Mouse (Mus musculus) limb, embryonic 15.5 days (tissue): ENCODE measurements around the gene Kmt2d. TPM values are rescaled to one million over a fixed set of nuclear protein-coding genes. Genes with fewer than 3 reads are reported as not detected.
"Not testable (repeated sequence)": the region's sequence is repeated elsewhere in the genome, so short reads cannot be mapped to it uniquely, and the experiment has no call there.

Source experiments
- ATAC-seq: fragments of 200-750 bp; cut with Nextera tagmentation; 2 replicates; pipeline ENCODE4 v1.8.0; 2017; ENCODE audit warnings: low read depth, moderate TSS enrichment; ENCODE audit not compliant: insufficient number of reproducible peaks, low FRiP score, low TSS enrichment
- H3K27ac ChIP-seq: fragments of 300-500 bp; sonication (generic); 2 replicates; pipeline ENCODE4 v1.5.1; 2015; ENCODE audit warnings: moderate library complexity, mild to moderate bottlenecking, inconsistent platforms
- H3K27me3 ChIP-seq: fragments of 300-500 bp; sonication (generic); 2 replicates; pipeline ENCODE4 v1.6.1; 2015; ENCODE audit warnings: inconsistent platforms
- H3K36me3 ChIP-seq: fragments of 300-500 bp; sonication (generic); 2 replicates; pipeline ENCODE4 v1.6.1; 2015; ENCODE audit warnings: inconsistent platforms
- H3K4me1 ChIP-seq: fragments of 300-500 bp; sonication (generic); 2 replicates; pipeline ENCODE4 v1.6.1; 2015; ENCODE audit warnings: inconsistent platforms
- H3K4me2 ChIP-seq: fragments of 300-500 bp; sonication (generic); 2 replicates; pipeline ENCODE4 v1.6.1; 2015; ENCODE audit warnings: mild to moderate bottlenecking, inconsistent platforms
- H3K4me3 ChIP-seq: fragments of 300-500 bp; sonication (generic); 2 replicates; pipeline ENCODE4 v1.5.1; 2015; ENCODE audit warnings: mild to moderate bottlenecking, inconsistent platforms
- H3K9ac ChIP-seq: fragments of 300-500 bp; sonication (generic); 2 replicates; pipeline ENCODE4 v1.6.1; 2015; ENCODE audit warnings: inconsistent platforms
- H3K9me3 ChIP-seq: fragments of 300-500 bp; sonication (generic); 2 replicates; pipeline ENCODE4 v1.6.1; 2016; ENCODE audit warnings: inconsistent platforms
- WGBS: fragments of 180-500 bp; shearing (Covaris S2); methylation state at CpG from one replicate; pipeline ENCODE4 v1.1.7; 2015; 5-methylcytosine and 5-hydroxymethylcytosine counted together
- polyA plus RNA-seq: library from polyadenylated mRNA; unstranded; fragments of >200 nt; fragmentation: Nextera tagmentation; extraction: Ambion mirVana; gene quantifications from 2 replicates; pipeline ENCODE4 v1.2.1, GENCODE M21; 2015

Kmt2d gene
- polyA plus RNA-seq, 1 experiment from 2014 or later: 13.7 TPM

DNA sequence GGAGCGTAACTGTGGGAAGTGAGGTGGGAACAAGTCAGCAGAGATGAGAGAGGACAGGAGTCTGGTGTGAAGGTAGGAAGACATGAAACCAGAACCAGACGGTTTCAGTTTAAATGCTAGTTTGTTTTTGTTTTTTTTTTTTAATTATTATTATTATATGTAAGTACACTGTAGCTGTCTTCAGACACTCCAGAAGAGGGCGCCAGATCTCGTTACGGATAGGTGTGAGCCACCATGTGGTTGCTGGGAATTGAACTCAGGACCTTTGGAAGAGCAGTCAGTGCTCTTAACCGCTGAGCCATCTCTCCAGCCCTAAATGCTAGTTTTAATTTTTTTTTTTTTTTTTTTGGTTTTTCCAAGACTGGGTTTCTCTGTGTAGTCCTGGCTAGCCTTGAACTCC is 60.8 kb downstream of the Kmt2d start:
- H3K36me3 ChIP-seq: peaks cover 42% of the 10 kb centered on the region
- ATAC-seq, H3K4me3 ChIP-seq, H3K4me2 ChIP-seq, H3K9me3 ChIP-seq, H3K27ac ChIP-seq, H3K9ac ChIP-seq: not testable (repeated sequence)
- peaks cover 33% of the 10 kb centered on the region for H3K4me1 ChIP-seq
- WGBS: 72% methylated on average over 6 of the region's 6 CpGs
- peaks cover 62% of the 10 kb centered on the region for H3K27me3 ChIP-seq

DNA sequence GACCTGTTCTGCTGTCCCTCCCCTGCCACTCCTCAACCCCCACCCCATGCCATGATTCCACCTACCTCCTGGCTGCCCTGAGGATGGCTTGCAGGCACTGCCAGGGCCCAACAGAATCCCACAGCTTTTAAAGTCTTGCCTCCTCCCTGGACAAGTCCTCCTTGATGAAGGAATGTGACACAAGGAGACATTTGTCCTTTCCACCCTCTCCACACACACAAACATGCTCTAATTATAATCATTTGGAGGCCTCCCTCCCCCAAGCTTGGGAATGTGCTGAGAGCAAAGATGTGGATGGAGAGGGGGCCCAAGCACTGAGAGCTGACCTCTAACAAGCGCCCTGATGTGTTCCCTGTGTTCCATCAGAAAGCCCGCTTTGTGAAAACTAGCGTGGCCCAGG is 61.6 kb downstream of the Kmt2d start, which contains the start of gene Ddn:
Gene Ddn (minus strand): TSS at position 101 of the 400 bp plus-strand sequence.
- H3K4me2 ChIP-seq: peak within 1 kb of the TSS; percentile 73

DNA sequence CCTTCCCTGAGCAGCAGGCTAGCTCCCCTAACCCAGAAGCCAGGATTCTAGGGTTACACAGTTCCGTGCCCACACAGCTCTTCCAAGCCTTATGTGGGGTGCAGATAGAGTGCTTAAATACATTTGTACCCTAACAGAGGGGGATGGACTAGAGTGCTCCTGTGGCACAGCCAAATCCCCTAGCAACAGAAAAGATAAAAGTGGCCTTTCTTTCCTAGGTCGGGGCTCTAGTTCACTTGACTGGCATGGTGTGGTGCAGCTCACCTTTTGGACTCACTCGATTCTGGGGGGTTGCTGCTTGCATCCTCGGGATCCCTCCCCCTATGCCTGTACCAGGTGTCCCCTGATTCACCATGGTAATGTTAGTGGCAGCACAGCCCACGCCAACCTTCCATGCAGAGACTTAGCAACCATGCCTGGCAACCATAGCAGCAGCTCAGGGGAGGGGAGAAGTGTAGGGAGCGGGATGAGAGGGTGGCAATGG is 62.3 kb downstream of the Kmt2d start:
- ATAC-seq: no peak
- peak overlapping the region; percentile 45; the same call in 1 of the 2 replicates for H3K4me3 ChIP-seq
- peaks cover 77% of the 10 kb centered on the region for H3K27me3 ChIP-seq
- H3K27ac ChIP-seq: no peak overlapping the region
- no peaks in the 10 kb centered on the region for H3K9me3 ChIP-seq
- peaks cover 30% of the 10 kb centered on the region for H3K36me3 ChIP-seq
- 9% methylated on average over 6 of the region's 6 CpGs for whole genome bisulfite sequencing
- peak overlapping the region; percentile 73; the same call in 1 of the 2 replicates for H3K4me2 ChIP-seq
- H3K4me1 ChIP-seq: peaks cover 42% of the 10 kb centered on the region
- H3K9ac ChIP-seq: no peak overlapping the region

More for the DNA sequence above, 61.6 kb downstream of the Kmt2d start, which contains the start of gene Ddn:
- Histone ChIP-seq H3K27me3 (peaks cover 70% of the 10 kb centered on the region), H3K9me3 (no peaks in the 10 kb centered on the region), H3K4me3 (peak within 1 kb of the TSS; percentile 45), H3K4me1 (peaks cover 40% of the 10 kb centered on the region), H3K36me3 (peaks cover 37% of the 10 kb centered on the region), H3K27ac (no peak within 1 kb of the TSS), H3K9ac (no peak within 1 kb of the TSS)
- ATAC-seq: no peak
- WGBS: 48% methylated on average over 3 of the region's 3 CpGs

DNA sequence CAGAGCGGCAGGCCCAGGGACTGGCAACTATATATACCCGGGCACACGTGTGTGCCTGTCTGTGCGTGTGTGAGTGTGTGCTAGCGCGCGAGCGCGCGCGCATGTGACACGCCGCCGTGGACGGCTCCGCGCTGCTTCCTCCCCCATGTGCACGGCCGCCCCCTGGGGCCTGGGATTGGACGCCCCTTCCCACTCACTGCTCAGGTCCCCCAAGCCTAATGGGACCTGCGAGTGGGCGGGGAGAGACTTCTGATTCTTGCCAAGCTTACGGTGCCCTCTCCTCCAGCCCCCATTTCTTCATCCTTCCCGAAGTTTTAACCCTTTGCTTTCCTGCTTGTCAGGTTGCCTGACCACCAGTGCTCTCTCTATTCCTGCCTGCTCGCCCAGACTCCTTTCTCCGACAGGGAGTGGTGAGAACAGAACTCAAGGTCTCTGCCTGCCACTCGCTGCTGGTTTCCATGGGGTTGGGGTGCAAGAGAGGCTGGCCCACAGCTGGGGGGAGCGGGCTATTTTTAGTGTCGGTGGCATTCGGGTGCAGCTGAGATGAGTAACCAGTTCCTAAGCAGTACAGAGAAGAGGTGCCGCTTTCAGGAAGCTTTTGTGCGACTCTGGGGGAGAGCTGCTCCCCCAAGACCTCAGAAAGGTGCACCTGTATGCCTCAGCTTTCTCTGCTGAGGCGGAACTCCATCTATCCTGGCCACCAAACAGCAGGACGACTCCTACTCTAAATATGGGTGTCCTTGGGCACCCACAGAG is 62.9 kb downstream of the Kmt2d start:
- 1% methylated on average over 30 of the region's 34 CpGs for WGBS
- Histone ChIP-seq H3K27ac (no peak overlapping the region), H3K9ac (no peak overlapping the region), H3K27me3 (peaks cover 83% of the 10 kb centered on the region), H3K4me2 (peak overlapping the region; percentile 73), H3K36me3 (peaks cover 24% of the 10 kb centered on the region), H3K9me3 (no peaks in the 10 kb centered on the region), H3K4me3 (peak overlapping the region; percentile 45), H3K4me1 (peaks cover 42% of the 10 kb centered on the region)
- no peak for ATAC-seq

DNA sequence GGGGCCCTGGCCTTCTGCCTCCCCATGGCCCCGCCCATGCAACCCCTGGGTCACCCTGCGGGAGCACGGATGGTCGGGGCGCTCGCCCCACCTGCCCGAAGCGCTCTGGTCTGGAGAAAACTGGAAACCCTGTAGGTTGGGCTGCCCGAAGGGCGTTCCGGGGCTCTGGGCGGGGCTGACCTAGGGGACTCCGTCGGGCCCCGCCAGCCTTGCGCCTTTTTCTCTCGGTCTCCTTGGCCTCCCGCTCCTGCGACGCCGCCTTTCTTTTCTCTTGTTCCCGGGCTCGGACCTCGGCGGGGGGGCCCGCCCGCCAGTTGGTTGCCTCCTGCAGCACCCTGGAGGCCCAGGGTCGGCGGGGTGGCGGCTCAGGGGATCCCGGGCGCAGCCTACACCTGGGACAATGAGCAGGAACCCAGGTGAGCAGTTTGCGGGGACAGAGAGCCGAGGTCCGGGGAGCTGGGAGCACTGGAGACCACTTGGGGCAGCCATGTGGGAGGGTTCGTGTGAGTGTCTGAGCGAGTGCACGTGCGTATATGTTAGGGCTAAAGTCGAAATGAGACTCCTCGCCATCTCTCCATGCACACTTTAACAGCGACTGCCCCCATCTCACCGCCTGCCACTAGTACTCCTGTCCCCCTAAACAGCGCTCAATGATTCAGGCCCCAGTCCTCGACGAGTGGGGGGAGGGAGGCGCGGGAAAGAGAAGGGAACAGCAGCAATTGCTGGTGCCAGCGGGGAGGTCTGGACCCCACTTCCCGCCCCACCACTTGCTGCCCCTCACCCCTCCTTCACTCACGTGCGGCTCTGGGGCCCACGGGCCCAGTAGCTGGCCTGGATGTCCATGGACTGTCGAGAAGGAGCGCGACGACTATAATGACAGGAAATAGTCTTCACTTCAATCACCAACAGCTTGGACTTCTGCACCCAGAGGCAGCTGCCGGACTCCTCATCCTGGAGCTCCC is 63.9 kb downstream of the Kmt2d start:
- H3K27me3 ChIP-seq: peaks cover 93% of the 10 kb centered on the region
- H3K4me2 ChIP-seq: peak overlapping the region; percentile 73
- peaks cover 15% of the 10 kb centered on the region; the same call in 1 of the 2 replicates for H3K36me3 ChIP-seq
- H3K4me3 ChIP-seq: peak overlapping the region; percentile 45
- no peaks in the 10 kb centered on the region for H3K9me3 ChIP-seq
- peak overlapping the region; percentile 20; the same call in 1 of the 2 replicates for H3K9ac ChIP-seq
- no peak overlapping the region for H3K27ac ChIP-seq
- under 1% methylated on average over 57 of the region's 58 CpGs for WGBS
- no peak for ATAC-seq
- H3K4me1 ChIP-seq: peaks cover 42% of the 10 kb centered on the region

DNA sequence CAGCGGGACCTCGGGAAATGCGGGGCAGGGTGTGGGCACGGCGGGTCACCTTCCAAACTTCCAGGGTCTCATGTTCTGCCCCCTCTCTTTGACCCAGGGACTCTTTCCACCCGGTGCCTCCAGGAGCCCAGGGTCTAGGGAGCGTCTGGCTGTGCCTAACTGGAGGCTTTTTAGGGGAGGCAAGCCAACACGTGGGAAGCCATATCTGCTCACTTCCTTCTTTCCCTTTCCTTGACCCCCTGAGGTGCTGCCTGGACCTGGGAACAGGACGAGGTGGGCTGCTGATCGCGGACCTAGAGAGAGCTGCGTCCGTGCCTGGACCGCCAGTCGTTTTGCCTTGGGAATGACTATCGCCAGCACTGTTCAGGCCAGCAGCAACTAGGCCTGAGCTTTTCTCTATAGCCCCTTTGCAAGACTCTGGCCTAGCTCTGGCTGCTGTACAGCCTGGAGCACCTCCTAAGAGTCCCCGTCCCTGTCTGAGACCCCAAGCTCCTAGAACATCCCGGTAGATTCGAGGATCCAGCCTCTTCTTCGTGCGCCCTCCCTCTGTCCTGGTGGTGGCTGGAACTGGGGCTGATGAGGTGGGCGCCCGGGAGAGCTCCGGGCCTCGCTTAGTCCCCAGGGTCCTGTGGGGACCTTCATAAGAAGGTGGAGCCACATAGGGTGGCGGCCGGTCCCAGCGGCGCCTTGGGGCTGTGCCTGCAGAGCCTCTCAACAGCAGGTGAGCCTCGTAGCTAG is 64.8 kb downstream of the Kmt2d start:
- WGBS: 15% methylated on average over 30 of the region's 30 CpGs
- peaks cover 100% of the 10 kb centered on the region for H3K27me3 ChIP-seq
- H3K4me1 ChIP-seq: peaks cover 42% of the 10 kb centered on the region
- H3K4me2 ChIP-seq: peak overlapping the region; percentile 89
- no peak overlapping the region for H3K9ac ChIP-seq
- ATAC-seq: no peak
- H3K4me3 ChIP-seq: peak overlapping the region; percentile 45
- H3K9me3 ChIP-seq: no peaks in the 10 kb centered on the region
- peaks cover 7% of the 10 kb centered on the region; the same call in 1 of the 2 replicates for H3K36me3 ChIP-seq
- no peak overlapping the region for H3K27ac ChIP-seq

DNA sequence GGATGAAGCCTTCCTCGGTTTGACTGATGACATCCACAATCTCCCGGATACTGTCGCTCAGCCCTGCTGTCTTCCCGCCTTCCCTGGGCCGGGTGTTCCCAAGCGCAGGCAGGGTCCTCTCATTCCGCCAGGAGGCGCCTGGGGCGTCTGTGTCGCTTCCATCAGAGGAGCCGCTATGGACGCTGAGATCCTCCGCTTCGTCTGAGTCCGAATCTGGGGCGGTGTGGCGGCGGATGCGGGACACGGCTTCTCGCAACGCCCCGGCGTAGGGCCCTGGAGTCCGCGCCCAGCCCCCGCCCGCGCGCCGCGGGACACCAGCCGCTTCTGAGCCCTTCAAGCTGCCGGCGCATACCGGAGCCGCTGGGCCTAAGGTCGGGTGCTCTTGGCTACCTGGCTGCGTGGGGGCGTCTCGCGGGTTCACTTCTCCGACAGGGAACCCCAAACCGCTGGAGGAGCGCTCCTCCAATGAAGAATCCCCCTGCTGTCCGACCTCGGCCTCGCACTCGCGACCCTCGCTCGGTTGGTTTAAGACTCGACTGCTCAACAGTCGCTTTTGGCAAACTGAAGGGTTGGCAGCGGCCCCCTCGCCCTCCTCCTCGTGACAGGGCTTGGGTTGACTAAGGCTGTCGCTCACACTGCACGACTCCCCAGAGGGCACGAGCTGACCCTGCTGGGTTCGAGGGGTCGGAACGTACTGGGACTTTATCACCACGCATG is 65.5 kb downstream of the Kmt2d start:
- Histone ChIP-seq H3K27me3 (peaks cover 100% of the 10 kb centered on the region), H3K27ac (no peak overlapping the region), H3K9me3 (no peaks in the 10 kb centered on the region), H3K4me3 (peak overlapping the region; percentile 45), H3K4me2 (peak overlapping the region; percentile 89), H3K4me1 (peaks cover 42% of the 10 kb centered on the region), H3K9ac (peak overlapping the region; percentile 31), H3K36me3 (no peaks in the 10 kb centered on the region)
- under 1% methylated on average over 64 of the region's 64 CpGs for WGBS
- ATAC-seq: no peak

DNA sequence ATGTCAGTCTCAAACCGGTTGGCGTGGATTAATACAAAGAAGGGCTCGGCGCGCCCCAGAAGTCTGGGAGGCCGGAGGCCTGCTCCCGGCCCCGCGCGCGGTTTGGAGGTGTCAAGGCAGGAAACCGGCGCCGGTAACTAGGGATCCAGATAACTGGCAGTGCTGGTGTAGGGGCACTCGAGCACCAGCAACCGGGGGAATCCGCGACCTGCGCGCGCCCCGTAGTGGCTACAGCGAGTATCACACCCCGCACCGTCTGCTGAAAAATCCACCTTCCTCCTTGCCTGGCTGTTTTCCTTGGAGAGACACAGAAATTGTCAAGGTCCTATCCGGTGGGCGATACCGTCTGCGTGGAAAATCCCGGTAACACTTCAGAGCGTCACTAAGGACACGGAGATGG is 67.0 kb downstream of the Kmt2d start:
- Histone ChIP-seq H3K4me1 (peaks cover 42% of the 10 kb centered on the region), H3K27ac (no peak overlapping the region), H3K4me2 (peak overlapping the region; percentile 37), H3K9ac (no peak overlapping the region), H3K27me3 (peaks cover 100% of the 10 kb centered on the region), H3K4me3 (peak overlapping the region; percentile 22), H3K9me3 (no peaks in the 10 kb centered on the region), H3K36me3 (no peaks in the 10 kb centered on the region)
- WGBS: under 1% methylated on average over 32 of the region's 32 CpGs
- ATAC-seq: no peak

DNA sequence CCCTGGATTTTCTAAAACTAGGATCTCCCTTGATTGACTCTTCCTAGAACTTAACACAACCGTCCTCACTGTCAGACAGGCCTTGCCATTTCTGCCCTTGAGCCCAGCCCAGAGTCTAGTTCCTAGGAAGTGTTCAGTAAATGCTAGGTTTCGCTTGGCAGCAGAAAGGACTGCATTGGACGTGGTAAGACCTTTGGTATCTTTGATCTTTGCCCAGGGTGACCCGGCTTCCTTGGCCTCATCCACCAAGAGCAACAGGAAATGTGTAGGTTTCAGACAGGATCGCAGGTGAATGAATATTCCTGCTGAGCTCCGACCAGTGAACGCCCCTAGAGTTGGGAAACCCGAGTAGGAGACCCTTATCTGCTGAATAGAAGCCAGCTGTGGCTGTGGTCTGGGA is 68.1 kb downstream of the Kmt2d start:
- ATAC-seq: no peak
- Histone ChIP-seq H3K9me3 (no peaks in the 10 kb centered on the region), H3K4me1 (peaks cover 36% of the 10 kb centered on the region), H3K4me3 (no peak overlapping the region), H3K36me3 (no peaks in the 10 kb centered on the region), H3K27me3 (peaks cover 100% of the 10 kb centered on the region), H3K9ac (no peak overlapping the region), H3K4me2 (no peak overlapping the region), H3K27ac (no peak overlapping the region)
- WGBS: 6% methylated on average over 8 of the region's 8 CpGs

DNA sequence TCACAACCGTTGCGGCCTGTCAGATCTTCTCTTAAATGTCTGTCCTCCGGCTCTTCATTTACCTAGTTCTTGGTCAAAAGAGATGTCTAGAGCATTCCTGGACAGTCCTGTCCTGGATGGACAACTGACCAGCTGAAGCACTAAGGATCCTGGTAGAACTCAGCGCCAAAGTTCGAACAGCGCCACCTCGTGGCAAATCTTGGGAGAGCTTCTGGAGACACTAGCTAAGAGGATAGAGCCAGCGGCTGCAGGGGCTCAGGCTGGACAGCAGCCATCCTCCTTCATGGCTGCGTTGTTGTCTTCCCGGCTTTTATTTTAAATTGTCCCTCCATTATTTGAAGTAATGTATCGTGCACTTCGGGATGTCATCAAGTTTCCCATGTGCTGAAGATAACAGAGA is 71.6 kb downstream of the Kmt2d start:
- WGBS: 13% methylated on average over 12 of the region's 12 CpGs
- H3K9ac ChIP-seq: no peak overlapping the region
- H3K9me3 ChIP-seq: no peaks in the 10 kb centered on the region
- H3K36me3 ChIP-seq: no peaks in the 10 kb centered on the region
- peaks cover 14% of the 10 kb centered on the region for H3K4me1 ChIP-seq
- no peak for ATAC-seq
- H3K27ac ChIP-seq: no peak overlapping the region
- H3K27me3 ChIP-seq: peaks cover 99% of the 10 kb centered on the region
- H3K4me3 ChIP-seq: no peak overlapping the region
- H3K4me2 ChIP-seq: no peak overlapping the region

DNA sequence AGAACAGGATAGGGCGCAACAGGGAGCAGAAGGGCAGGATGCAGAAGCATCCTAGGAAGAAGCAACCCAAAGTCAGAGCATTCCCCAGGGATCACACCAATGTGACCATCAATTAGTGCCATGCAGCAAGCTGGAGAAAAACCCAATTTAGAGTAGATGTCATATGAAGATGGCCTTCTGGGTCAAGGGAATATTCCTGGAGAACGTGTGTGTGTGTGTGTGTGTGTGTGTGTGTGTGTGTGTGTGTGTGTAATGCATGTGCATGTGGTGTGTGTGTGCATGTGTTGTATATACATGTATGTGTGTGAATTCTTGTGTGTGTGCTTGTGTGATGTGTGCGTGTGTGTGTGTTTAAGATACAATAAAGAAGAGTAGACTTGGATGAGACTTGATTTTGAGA is 72.1 kb downstream of the Kmt2d start:
- H3K9ac ChIP-seq: no peak overlapping the region
- no peak for ATAC-seq
- H3K27ac ChIP-seq: no peak overlapping the region
- no peaks in the 10 kb centered on the region for H3K36me3 ChIP-seq
- no peak overlapping the region for H3K4me2 ChIP-seq
- H3K27me3 ChIP-seq: peaks cover 99% of the 10 kb centered on the region
- H3K9me3 ChIP-seq: no peaks in the 10 kb centered on the region
- no peak overlapping the region for H3K4me3 ChIP-seq
- 49% methylated on average over 3 of the region's 3 CpGs for WGBS
- peaks cover 12% of the 10 kb centered on the region for H3K4me1 ChIP-seq
